Mouse (Mus musculus) ES-E14 (cell line): ENCODE data around the gene Tmem92. TPM values are rescaled to one million over a fixed set of nuclear protein-coding genes. Genes with fewer than 3 reads are reported as not detected.

ENCODE experiments used
- DNase-seq: peaks from one replicate; pipeline ENCODE4 v3.0.0-alpha.2; 2013; ENCODE audit warnings: low read depth, low spot score
- H3K27ac ChIP-seq: 2 replicates; pipeline ENCODE4 v1.5.1; 2012; ENCODE audit warnings: low read depth, mild to moderate bottlenecking, low read length, moderate library complexity, mixed read lengths; ENCODE audit not compliant: poor library complexity, insufficient read depth, severe bottlenecking
- H3K36me3 ChIP-seq: 2 replicates; pipeline ENCODE4 v1.6.1; 2012; ENCODE audit warnings: mild to moderate bottlenecking, low read length, moderate library complexity, mixed read lengths; ENCODE audit not compliant: control insufficient read depth, poor library complexity, insufficient read depth, severe bottlenecking
- H3K4me1 ChIP-seq, 2 experiments: fragments of 150-350 bp in 1 of 2; sonication (generic) in 1 of 2; 2 replicates each; pipeline ENCODE4 v1.6.1; 2012; ENCODE audit warnings: low read length in 2 of 2, mild to moderate bottlenecking in 1 of 2, mixed read lengths in 1 of 2; ENCODE audit not compliant: control insufficient read depth in 2 of 2, insufficient read depth in 2 of 2, poor library complexity in 1 of 2
- H3K4me3 ChIP-seq, 2 experiments: fragments of 150-350 bp in 1 of 2; sonication (generic) in 1 of 2; 2 replicates each; pipeline ENCODE4 v1.5.1; 2012; ENCODE audit warnings: low read length in 2 of 2, low read depth in 1 of 2, mild to moderate bottlenecking in 1 of 2, mixed read lengths in 1 of 2; ENCODE audit not compliant: insufficient read depth in 1 of 2, poor library complexity in 1 of 2, severe bottlenecking in 1 of 2
- H3K9ac ChIP-seq: 2 replicates; pipeline ENCODE4 v1.6.1; 2012; ENCODE audit warnings: low read depth, mild to moderate bottlenecking, low read length, mixed read lengths; ENCODE audit not compliant: poor library complexity, insufficient read depth, severe bottlenecking
- H3K9me3 ChIP-seq: fragments of 150-350 bp; sonication (generic); 2 replicates; pipeline ENCODE4 v1.6.1; 2012; ENCODE audit warnings: low read depth, mild to moderate bottlenecking, low read length; ENCODE audit not compliant: control insufficient read depth, insufficient read depth
- CHD2 ChIP-seq: IDR thresholded peaks from 2 replicates; pipeline ENCODE4 v1.6.1; 2014; ENCODE audit warnings: mild to moderate bottlenecking, low read depth, low read length, inconsistent platforms
- HCFC1 ChIP-seq: IDR thresholded peaks from 2 replicates; pipeline ENCODE4 v1.6.1; 2012; ENCODE audit warnings: low read length, inconsistent platforms, borderline replicate concordance; ENCODE audit not compliant: insufficient read depth
- MAFK ChIP-seq: IDR thresholded peaks from 2 replicates; pipeline ENCODE4 v1.6.1; 2014; ENCODE audit warnings: mild to moderate bottlenecking, low read depth, low read length, inconsistent platforms; ENCODE audit not compliant: insufficient read depth
- ZC3H11A ChIP-seq: IDR thresholded peaks from 2 replicates; pipeline ENCODE4 v1.6.1; 2012; ENCODE audit warnings: low read depth, mild to moderate bottlenecking, inconsistent platforms, low read length, borderline replicate concordance
- ZNF384 ChIP-seq: IDR thresholded peaks from 2 replicates; pipeline ENCODE4 v1.6.1; 2012; ENCODE audit warnings: low read depth, low read length, inconsistent platforms
- in situ Hi-C, 2 experiments: fragments of 600-800 bp; cut with MboI; formaldehyde crosslinking; loops; one replicate each; pipeline ENCODE4 v1.15.1; 2025; ENCODE audit warnings: low sequenced_read_pairs in 2 of 2, inconsistent platforms in 1 of 2; ENCODE audit not compliant: unreplicated experiment in 2 of 2
- total RNA-seq: library from RNA; depleted of rRNA; stranded (reverse); fragments of 300-350 nt; gene quantifications from 2 replicates; pipeline ENCODE4 v1.2.3, GENCODE M21; 2012

Tmem92 gene
- total RNA-seq, 1 experiment, result 19.8 TPM

- TF ChIP-seq MAFK, result no peak
- no peak for TF ChIP-seq ZNF384
- TF ChIP-seq ZC3H11A, result no peak
- no peak for TF ChIP-seq CHD2
- no peak for TF ChIP-seq HCFC1
- no peaks in the 10 kb centered on the region for H3K9me3 ChIP-seq
- H3K4me1 ChIP-seq, result no peaks in the 10 kb centered on the region
- no peak overlapping the region for H3K27ac ChIP-seq
- no peaks in the 10 kb centered on the region for H3K36me3 ChIP-seq
- peak; percentile 65 for DNase-seq
- H3K9ac ChIP-seq, result no peak overlapping the region
- in situ Hi-C loops, result no loop called here
- no peak overlapping the region for H3K4me3 ChIP-seq
Measured at GRCm38 (mm10) chr11:94785247-94785646, 2.7 kb upstream of the Tmem92 start.

- H3K4me1 ChIP-seq, result peaks cover 0 to 5% of the 10 kb centered on the region in 2 experiments; a peak in 1 of 4 replicates
- H3K9me3 ChIP-seq, result no peaks in the 10 kb centered on the region
- H3K36me3 ChIP-seq, result no peaks in the 10 kb centered on the region
- TF ChIP-seq MAFK (no peak), CHD2 (no peak), ZC3H11A (no peak), HCFC1 (no peak), ZNF384 (no peak)
- no peak overlapping the region for H3K4me3 ChIP-seq
- in situ Hi-C loops, result no loop called here
- H3K9ac ChIP-seq, result no peak overlapping the region
- H3K27ac ChIP-seq, result no peak overlapping the region
- DNase-seq, result no peak
Measured at GRCm38 (mm10) chr11:94774887-94775497, 7.5 kb downstream of the Tmem92 start.

GRCm38 (mm10) chr11:94773851-94774250 lies 8.7 kb downstream of the Tmem92 start:
- no peaks in the 10 kb centered on the region for H3K9me3 ChIP-seq
- no peak overlapping the region for H3K27ac ChIP-seq
- peaks cover 0 to 5% of the 10 kb centered on the region in 2 experiments; a peak in 1 of 4 replicates for H3K4me1 ChIP-seq
- TF ChIP-seq ZC3H11A (no peak), HCFC1 (no peak), ZNF384 (no peak), CHD2 (no peak), MAFK (no peak)
- no peak overlapping the region for H3K4me3 ChIP-seq
- in situ Hi-C loops, result no loop called here
- H3K9ac ChIP-seq, result no peak overlapping the region
- peak; percentile 54 for DNase-seq
- no peaks in the 10 kb centered on the region for H3K36me3 ChIP-seq

GRCm38 (mm10) chr11:94772363-94773055 lies 10.0 kb downstream of the Tmem92 start:
- no peaks in the 10 kb centered on the region for H3K36me3 ChIP-seq
- in situ Hi-C loops, result no loop called here
- H3K4me3 ChIP-seq, result no peak overlapping the region
- no peak for DNase-seq
- no peak overlapping the region for H3K27ac ChIP-seq
- peak; percentile 60; the same call in 1 of the 2 replicates for TF ChIP-seq MAFK
- no peak for TF ChIP-seq CHD2
- H3K9me3 ChIP-seq, result no peaks in the 10 kb centered on the region
- no peak overlapping the region for H3K9ac ChIP-seq
- H3K4me1 ChIP-seq, result peaks cover 0 to 5% of the 10 kb centered on the region in 2 experiments; a peak in 1 of 4 replicates

- no peak overlapping the region for H3K4me3 ChIP-seq
- H3K9ac ChIP-seq, result no peak overlapping the region
- no peaks in the 10 kb centered on the region for H3K36me3 ChIP-seq
- H3K4me1 ChIP-seq, result 0 out of 4 replicates have a peak, but pooled peaks cover 0 to 2% of the 10 kb centered on the region in 2 experiments
- no peak for DNase-seq
- no peak overlapping the region for H3K27ac ChIP-seq
- in situ Hi-C loops, result no loop called here
- no peaks in the 10 kb centered on the region for H3K9me3 ChIP-seq
- TF ChIP-seq MAFK, result no peak
- no peak for TF ChIP-seq CHD2
- no peak for TF ChIP-seq ZNF384
- TF ChIP-seq HCFC1, result no peak
- no peak for TF ChIP-seq ZC3H11A
Measured at GRCm38 (mm10) chr11:94767241-94767640, 15.3 kb downstream of the Tmem92 start.
